Mouse (Mus musculus): ENCODE data around the gene Palld. TPM values are rescaled to one million over a fixed set of nuclear protein-coding genes. Genes with fewer than 3 reads are reported as not detected.

The Palld gene
- polyA plus RNA-seq, 1 experiment from 2014 or later: 84.1 TPM

DNA sequence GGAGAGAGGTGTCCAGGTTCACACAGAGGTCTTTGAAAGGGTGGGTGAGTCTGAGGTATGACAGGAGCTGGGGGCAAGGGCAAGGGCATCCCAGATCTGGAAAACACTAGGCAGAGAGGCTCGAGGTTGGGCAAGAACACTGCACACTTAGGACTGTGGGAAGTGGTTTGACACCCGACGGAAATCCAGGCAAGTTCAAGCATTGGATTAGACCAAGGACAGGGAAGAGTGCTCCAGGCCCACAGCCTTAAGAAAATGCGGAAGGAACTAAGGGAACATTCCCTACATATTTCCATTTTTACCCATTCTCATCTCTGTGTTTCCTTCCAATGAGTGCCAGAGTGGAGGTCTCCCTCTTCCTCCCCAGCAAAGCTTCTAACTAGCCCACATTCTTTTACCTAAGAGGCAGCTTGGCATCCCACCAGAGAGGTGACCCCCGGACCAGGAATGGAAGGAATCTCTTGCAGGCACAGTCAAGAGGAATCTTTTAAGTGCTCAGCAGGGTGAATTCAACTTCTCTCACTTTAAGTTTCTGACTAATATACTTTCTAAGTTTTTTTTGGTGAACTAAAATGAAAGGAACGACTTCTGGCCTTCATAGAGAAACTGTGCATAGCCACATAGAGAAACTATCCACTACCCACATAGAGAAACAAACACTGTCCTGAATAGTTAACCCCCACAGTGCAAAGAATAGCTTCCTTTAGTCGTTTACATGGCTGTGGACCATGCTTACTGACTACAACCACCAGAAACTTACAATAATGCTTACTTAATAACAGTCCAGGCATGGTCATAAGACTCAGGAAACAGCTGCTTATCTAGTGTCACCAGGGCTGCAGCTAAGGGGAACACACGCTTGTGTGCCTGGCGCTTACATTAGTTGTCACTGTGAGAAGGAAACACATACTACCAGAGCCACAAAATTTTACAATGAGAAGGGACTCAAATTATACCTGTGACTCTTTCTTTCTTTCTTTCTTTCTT lies 286.5 kb downstream of the Palld start:
- peaks cover 3% of the 10 kb centered on the region for H3K4me1 ChIP-seq (replicated peaks; ENCODE audit: control insufficient read depth, insufficient read depth, low read length)
- no peaks in the 10 kb centered on the region for H3K9me3 ChIP-seq (ENCODE audit: control insufficient read depth, low read length)
- no peaks in the 10 kb centered on the region for H3K36me3 ChIP-seq (ENCODE audit: control insufficient read depth, insufficient read depth, low read length)
- no peaks in the 10 kb centered on the region for H3K27me3 ChIP-seq (ENCODE audit: control insufficient read depth, insufficient read depth, low read depth, low read length)
- no peak overlapping the region for H3K9ac ChIP-seq (ENCODE audit: low read length)
- peak; percentile 79 for ATAC-seq (ENCODE audit: low read depth)
- H3K4me3 ChIP-seq (ENCODE audit: low read length): no peak overlapping the region
- H3K27ac ChIP-seq (ENCODE audit: low read length): peak overlapping the region; percentile 48; the same call in 1 of the 2 replicates
- H3K4me2 ChIP-seq (ENCODE audit: low read depth, low read length): no peak overlapping the region
- WGBS: 44% methylated on average over 9 of the region's 9 CpGs

- no peaks in the 10 kb centered on the region for H3K9me3 ChIP-seq (ENCODE audit: control insufficient read depth, low read length)
- 77% methylated on average over 6 of the region's 6 CpGs for WGBS
- H3K4me2 ChIP-seq (ENCODE audit: low read depth, low read length): no peak overlapping the region
- no peak overlapping the region for H3K4me3 ChIP-seq (ENCODE audit: low read length)
- H3K27ac ChIP-seq (ENCODE audit: low read length): 0 out of 2 replicates have a peak overlapping the region, but pooled peaks have one; percentile 1
- no peak overlapping the region for H3K9ac ChIP-seq (ENCODE audit: low read length)
- no peaks in the 10 kb centered on the region for H3K36me3 ChIP-seq (ENCODE audit: control insufficient read depth, insufficient read depth, low read length)
- ATAC-seq (ENCODE audit: low read depth): no peak
- H3K27me3 ChIP-seq (ENCODE audit: control insufficient read depth, insufficient read depth, low read depth, low read length): no peaks in the 10 kb centered on the region
- H3K4me1 ChIP-seq (replicated peaks; ENCODE audit: control insufficient read depth, insufficient read depth, low read length): peaks cover 7% of the 10 kb centered on the region
Measured at GRCm38 (mm10) chr8:61611741-61612140, 290.7 kb downstream of the Palld start.

DNA sequence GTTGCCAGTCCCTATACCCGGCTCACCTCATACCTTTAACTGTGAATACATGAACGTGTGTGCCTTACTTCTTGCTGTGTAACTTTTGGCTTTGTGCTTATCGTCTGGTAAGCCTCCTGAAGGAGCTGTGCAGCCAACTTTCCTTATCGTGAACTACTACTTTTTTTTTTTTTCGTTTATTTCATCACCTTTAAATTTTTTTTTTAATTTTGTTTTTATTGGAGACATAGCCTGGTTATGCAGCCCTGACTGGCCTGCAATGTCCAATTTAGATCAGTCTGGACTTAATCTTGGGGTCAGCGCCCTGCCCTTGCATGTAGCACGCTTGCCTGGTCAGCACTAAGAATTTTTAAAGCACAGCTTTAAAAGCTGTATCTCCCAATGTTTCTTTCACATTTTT lies 291.4 kb downstream of the Palld start:
- ATAC-seq (ENCODE audit: low read depth): no peak
- H3K9me3 ChIP-seq (ENCODE audit: control insufficient read depth, low read length): no peaks in the 10 kb centered on the region
- no peak overlapping the region for H3K4me3 ChIP-seq (ENCODE audit: low read length)
- H3K9ac ChIP-seq (ENCODE audit: low read length): no peak overlapping the region
- no peaks in the 10 kb centered on the region for H3K27me3 ChIP-seq (ENCODE audit: control insufficient read depth, insufficient read depth, low read depth, low read length)
- H3K4me1 ChIP-seq (replicated peaks; ENCODE audit: control insufficient read depth, insufficient read depth, low read length): peaks cover 5% of the 10 kb centered on the region
- H3K36me3 ChIP-seq (ENCODE audit: control insufficient read depth, insufficient read depth, low read length): no peaks in the 10 kb centered on the region
- no peak overlapping the region for H3K4me2 ChIP-seq (ENCODE audit: low read depth, low read length)
- 71% methylated on average over 7 of the region's 7 CpGs for WGBS
- peak overlapping the region; percentile 39 for H3K27ac ChIP-seq (ENCODE audit: low read length)

DNA sequence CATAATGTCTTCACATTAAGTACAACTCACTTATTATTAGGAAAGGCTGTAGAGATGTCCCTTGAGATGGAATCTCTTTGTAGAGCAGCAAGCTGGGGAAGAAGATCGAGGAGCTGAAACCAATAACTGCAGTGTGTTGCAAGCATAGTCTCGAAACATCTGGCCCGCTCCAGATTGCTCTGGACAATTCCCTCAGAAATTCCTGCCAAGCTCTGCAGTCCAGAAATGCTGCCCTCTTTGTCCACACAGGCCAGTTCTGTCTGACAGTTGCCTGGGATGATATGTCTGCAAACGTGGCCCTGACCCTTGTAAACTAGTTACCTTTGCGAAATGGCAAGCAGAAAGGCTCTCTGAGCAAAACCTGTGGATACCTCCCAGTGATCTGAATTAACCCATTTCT lies 291.9 kb downstream of the Palld start:
- peak; percentile 15; the same call in 1 of the 2 replicates for ATAC-seq (ENCODE audit: low read depth)
- Histone ChIP-seq H3K4me3 (ENCODE audit: low read length) (no peak overlapping the region), H3K27ac (ENCODE audit: low read length) (peak overlapping the region; percentile 45), H3K9me3 (ENCODE audit: control insufficient read depth, low read length) (no peaks in the 10 kb centered on the region), H3K27me3 (ENCODE audit: control insufficient read depth, insufficient read depth, low read depth, low read length) (no peaks in the 10 kb centered on the region), H3K4me1 (replicated peaks; ENCODE audit: control insufficient read depth, insufficient read depth, low read length) (peaks cover 8% of the 10 kb centered on the region), H3K9ac (ENCODE audit: low read length) (no peak overlapping the region), H3K4me2 (ENCODE audit: low read depth, low read length) (no peak overlapping the region), H3K36me3 (ENCODE audit: control insufficient read depth, insufficient read depth, low read length) (no peaks in the 10 kb centered on the region)
- WGBS: 56% methylated on average over 5 of the region's 5 CpGs

DNA sequence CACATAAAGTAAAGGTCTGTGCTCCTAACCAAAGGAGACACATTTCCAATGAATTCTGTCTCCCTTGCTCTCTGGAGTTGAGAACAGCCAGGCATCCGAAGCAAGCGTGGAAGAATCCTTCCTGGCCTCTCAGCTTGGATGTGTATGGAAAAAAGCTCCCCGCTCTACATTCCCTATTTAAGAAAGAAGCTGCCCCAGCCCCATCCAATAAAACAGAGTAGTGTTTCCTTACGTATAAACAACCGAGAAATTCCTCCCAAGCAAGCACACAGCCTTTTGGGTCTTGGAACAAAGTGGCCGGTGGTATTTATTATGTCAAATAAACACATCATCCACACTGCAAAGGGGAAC lies 295.1 kb downstream of the Palld start:
- Histone ChIP-seq H3K9me3 (ENCODE audit: control insufficient read depth, low read length) (no peaks in the 10 kb centered on the region), H3K4me3 (ENCODE audit: low read length) (no peak overlapping the region), H3K4me1 (replicated peaks; ENCODE audit: control insufficient read depth, insufficient read depth, low read length) (peaks cover 9% of the 10 kb centered on the region; the same call in 1 of the 2 replicates), H3K27me3 (ENCODE audit: control insufficient read depth, insufficient read depth, low read depth, low read length) (no peaks in the 10 kb centered on the region), H3K4me2 (ENCODE audit: low read depth, low read length) (peak overlapping the region; percentile 35; the same call in 1 of the 2 replicates), H3K36me3 (ENCODE audit: control insufficient read depth, insufficient read depth, low read length) (no peaks in the 10 kb centered on the region), H3K9ac (ENCODE audit: low read length) (no peak overlapping the region), H3K27ac (ENCODE audit: low read length) (peak overlapping the region; percentile 91)
- peak; percentile 34 for ATAC-seq (ENCODE audit: low read depth)
- 19% methylated on average over 6 of the region's 6 CpGs for WGBS

- peak overlapping the region; percentile 47; the same call in 1 of the 2 replicates for H3K9ac ChIP-seq (ENCODE audit: low read length)
- ATAC-seq (ENCODE audit: low read depth): peak; percentile 94
- 7% methylated on average over 8 of the region's 8 CpGs for WGBS
Measured at GRCm38 (mm10) chr8:61606795-61607462, 295.6 kb downstream of the Palld start.

GRCm38 (mm10) chr8:61604871-61605270 lies 297.6 kb downstream of the Palld start:
- Histone ChIP-seq H3K27me3 (ENCODE audit: control insufficient read depth, insufficient read depth, low read depth, low read length) (no peaks in the 10 kb centered on the region), H3K4me3 (ENCODE audit: low read length) (no peak overlapping the region), H3K4me2 (ENCODE audit: low read depth, low read length) (no peak overlapping the region), H3K9ac (ENCODE audit: low read length) (no peak overlapping the region), H3K27ac (ENCODE audit: low read length) (no peak overlapping the region), H3K4me1 (replicated peaks; ENCODE audit: control insufficient read depth, insufficient read depth, low read length) (peaks cover 9% of the 10 kb centered on the region; the same call in 1 of the 2 replicates), H3K9me3 (ENCODE audit: control insufficient read depth, low read length) (no peaks in the 10 kb centered on the region), H3K36me3 (ENCODE audit: control insufficient read depth, insufficient read depth, low read length) (no peaks in the 10 kb centered on the region)
- WGBS: 84% methylated on average over 2 of the region's 2 CpGs
- no peak for ATAC-seq (ENCODE audit: low read depth)

More at GRCm38 (mm10) chr8:61606795-61607462, 295.6 kb downstream of the Palld start:
- Histone ChIP-seq H3K4me3 (ENCODE audit: low read length) (peak overlapping the region; percentile 4; the same call in 1 of the 2 replicates), H3K9me3 (ENCODE audit: control insufficient read depth, low read length) (no peaks in the 10 kb centered on the region), H3K4me2 (ENCODE audit: low read depth, low read length) (peak overlapping the region; percentile 35), H3K4me1 (replicated peaks; ENCODE audit: control insufficient read depth, insufficient read depth, low read length) (peaks cover 9% of the 10 kb centered on the region; the same call in 1 of the 2 replicates), H3K27ac (ENCODE audit: low read length) (peak overlapping the region; percentile 91), H3K27me3 (ENCODE audit: control insufficient read depth, insufficient read depth, low read depth, low read length) (no peaks in the 10 kb centered on the region), H3K36me3 (ENCODE audit: control insufficient read depth, insufficient read depth, low read length) (no peaks in the 10 kb centered on the region)

DNA sequence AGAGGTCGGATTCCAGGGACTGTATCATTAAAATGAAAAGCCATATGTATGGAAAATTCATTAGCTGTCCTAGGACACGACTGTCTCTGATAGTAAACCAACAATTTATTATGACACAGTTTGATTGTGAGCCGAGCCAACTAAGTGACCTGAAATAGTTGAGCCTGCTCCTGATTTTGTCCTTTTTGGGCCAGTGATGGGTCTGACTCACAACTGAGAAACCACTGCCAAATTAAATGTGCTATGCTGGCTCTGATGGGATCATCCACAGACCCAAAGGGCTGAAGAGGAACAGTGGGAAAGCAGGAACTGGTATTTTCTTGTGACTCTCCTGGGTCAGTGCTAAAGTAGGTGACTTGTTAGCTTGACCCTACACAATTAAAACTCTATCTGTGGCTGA lies 305.6 kb downstream of the Palld start:
- Histone ChIP-seq H3K9ac (ENCODE audit: low read length) (no peak overlapping the region), H3K4me1 (replicated peaks; ENCODE audit: control insufficient read depth, insufficient read depth, low read length) (peaks cover 7% of the 10 kb centered on the region), H3K4me2 (ENCODE audit: low read depth, low read length) (no peak overlapping the region), H3K27ac (ENCODE audit: low read length) (no peak overlapping the region), H3K9me3 (ENCODE audit: control insufficient read depth, low read length) (no peaks in the 10 kb centered on the region), H3K4me3 (ENCODE audit: low read length) (no peak overlapping the region), H3K27me3 (ENCODE audit: control insufficient read depth, insufficient read depth, low read depth, low read length) (no peaks in the 10 kb centered on the region), H3K36me3 (ENCODE audit: control insufficient read depth, insufficient read depth, low read length) (no peaks in the 10 kb centered on the region)
- ATAC-seq (ENCODE audit: low read depth): no peak
- WGBS: 52% methylated on average over 3 of the region's 3 CpGs

- ATAC-seq (ENCODE audit: low read depth): peak; percentile 51
- peak overlapping the region; percentile 78 for H3K4me3 ChIP-seq (ENCODE audit: low read length)
- H3K36me3 ChIP-seq (ENCODE audit: control insufficient read depth, insufficient read depth, low read length): no peaks in the 10 kb centered on the region
- H3K9me3 ChIP-seq (ENCODE audit: control insufficient read depth, low read length): no peaks in the 10 kb centered on the region
- H3K4me1 ChIP-seq (replicated peaks; ENCODE audit: control insufficient read depth, insufficient read depth, low read length): peaks cover 14% of the 10 kb centered on the region
- 12% methylated on average over 8 of the region's 8 CpGs for WGBS
- peak overlapping the region; percentile 76 for H3K4me2 ChIP-seq (ENCODE audit: low read depth, low read length)
- H3K27me3 ChIP-seq (ENCODE audit: control insufficient read depth, insufficient read depth, low read depth, low read length): no peaks in the 10 kb centered on the region
- H3K27ac ChIP-seq (ENCODE audit: low read length): peak overlapping the region; percentile 98
- 0 out of 2 replicates have a peak overlapping the region, but pooled peaks have one; percentile 14 for H3K9ac ChIP-seq (ENCODE audit: low read length)
Measured at GRCm38 (mm10) chr8:61591446-61591845, 311.0 kb downstream of the Palld start.
